Mouse (Mus musculus): ENCODE data around the gene Sorbs2.

The Sorbs2 gene

DNA sequence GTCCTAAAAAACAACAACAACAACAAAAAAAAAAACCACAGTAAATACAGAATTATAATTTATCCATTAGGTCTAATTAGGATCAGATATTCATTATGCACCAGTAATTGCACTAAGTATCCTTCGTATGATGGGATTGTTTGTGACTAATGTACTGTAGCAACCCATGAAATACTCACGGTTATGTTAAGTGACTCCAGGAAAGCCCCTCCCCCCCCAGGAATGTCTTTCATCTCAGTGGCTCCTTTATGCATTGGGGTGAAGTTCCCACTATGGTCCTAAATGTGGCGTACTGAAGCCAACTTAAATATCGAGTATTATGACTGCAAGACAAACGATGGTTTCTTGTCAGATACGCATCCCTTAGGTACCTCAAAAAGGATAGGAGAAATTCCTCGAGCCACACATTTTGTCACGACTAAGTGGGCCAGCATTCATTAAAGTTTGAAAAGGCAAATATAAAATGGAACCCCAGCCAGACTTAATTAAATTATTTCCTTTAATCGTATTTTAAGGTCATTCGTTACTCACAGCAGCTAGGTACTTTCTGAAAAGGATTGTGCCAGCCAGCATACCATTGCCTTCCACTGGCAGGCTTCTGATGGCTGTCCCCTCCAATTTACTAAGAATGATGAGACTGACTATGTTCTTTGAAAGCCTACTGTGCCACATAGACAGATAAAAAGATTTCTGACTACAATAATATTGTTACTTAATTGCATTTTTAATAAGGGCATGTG lies 169.7 kb downstream of the Sorbs2 start:
- no peak for DNase-seq (ENCODE audit: low read depth in 1 of 2, low spot score in 2 of 2)

DNA sequence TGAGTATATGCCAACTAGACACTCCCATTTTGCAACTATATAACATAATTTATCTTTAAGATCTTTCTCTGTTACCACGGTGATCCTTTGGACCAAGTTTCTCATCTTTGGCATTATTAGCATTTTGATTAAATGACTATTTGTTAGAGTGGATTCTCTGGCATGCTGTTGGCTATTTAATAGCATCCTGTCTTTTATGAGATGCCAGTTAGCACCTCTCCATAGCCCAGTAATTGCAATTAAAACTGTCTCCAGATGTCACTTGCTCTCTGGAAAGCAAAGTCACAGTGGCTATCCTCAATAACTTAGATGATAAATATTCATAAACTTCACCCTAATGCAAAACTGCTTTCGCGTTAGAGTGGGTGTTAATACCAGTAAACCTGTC lies 170.3 kb downstream of the Sorbs2 start:
- no peak for DNase-seq (ENCODE audit: low read depth in 1 of 2, low spot score in 2 of 2)

DNA sequence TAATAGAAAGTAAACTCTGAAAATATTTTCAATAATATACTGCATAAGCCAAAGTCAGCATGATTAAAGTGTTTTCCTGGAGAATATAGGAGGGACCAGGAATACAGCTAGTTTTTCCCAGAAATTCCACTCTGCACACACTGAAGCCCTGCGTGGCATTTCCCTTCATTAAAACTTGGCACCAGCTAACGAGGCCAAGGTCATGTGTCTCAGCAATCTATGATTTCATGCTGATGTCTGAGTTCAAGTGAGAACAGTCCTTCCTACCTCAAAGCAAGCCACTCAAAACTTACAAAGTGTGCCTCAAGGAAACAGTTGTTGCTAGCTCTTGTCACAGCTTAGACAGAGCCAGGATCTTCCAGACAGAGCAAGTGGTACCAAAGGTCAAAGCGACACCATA lies 173.6 kb downstream of the Sorbs2 start:
- no peak for DNase-seq (ENCODE audit: low read depth in 1 of 2, low spot score in 2 of 2)

DNA sequence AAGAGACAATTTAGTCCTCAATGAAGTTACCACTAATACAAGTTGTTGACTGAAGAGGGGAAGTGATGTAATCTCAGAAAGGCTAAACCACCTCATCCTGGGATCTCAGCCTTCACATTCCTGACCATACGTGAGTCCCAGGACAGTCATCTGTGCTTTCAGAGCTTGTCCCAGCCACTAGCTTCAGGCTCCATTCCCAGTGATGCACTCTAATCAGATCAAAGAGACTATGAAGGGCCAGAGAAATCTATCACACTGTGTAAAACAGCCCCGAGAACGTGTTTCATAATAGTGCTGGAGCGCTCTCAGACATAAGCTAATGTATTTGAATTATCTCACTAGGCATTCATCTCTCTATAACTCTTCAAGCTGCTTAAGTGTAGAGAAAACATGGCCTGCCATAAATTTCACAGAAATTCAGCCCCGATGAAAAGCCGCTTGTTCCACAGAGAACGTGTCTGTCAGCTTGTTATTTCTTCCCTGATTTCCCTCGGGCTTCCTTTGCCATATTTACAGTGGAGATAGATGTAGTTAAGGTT lies 175.3 kb downstream of the Sorbs2 start:
- DNase-seq (ENCODE audit: low read depth in 1 of 2, low spot score in 2 of 2): no peak

DNA sequence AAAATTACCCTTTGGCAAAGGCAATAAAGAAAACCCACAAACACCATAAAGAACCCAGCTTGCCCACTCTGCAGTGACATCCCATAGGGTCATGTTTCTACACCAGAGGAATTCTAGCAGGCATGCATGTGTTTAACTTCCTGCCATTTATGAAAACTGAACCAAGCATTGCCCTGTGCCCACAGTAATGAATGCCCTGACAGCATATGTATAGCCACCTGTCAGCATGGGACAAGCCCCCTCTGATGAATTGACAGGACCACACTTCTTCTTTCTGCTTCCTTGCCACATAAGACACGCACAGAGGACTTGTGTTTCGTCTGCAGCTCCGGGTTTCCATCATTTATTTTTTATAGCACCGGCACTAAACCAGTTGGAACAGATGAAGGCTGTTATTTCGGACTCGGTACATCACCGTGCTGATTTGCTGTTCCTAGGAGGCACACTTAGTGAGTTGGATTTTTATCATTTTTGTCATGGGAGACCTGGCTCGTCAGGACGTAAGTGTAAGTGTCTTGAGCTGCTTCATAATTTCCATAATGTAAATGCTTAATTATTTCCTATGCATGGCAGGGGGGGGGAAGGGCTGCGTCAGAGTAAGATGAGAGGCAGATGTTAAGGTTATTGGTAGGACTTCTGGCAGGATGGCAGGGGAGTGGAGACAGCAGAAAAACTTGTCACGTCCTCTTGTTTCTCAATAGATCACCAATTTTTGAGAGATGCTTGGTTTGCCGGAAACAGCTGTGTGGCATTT lies 180.5 kb downstream of the Sorbs2 start:
- no peak for DNase-seq (ENCODE audit: low read depth in 1 of 2, low spot score in 2 of 2)

DNA sequence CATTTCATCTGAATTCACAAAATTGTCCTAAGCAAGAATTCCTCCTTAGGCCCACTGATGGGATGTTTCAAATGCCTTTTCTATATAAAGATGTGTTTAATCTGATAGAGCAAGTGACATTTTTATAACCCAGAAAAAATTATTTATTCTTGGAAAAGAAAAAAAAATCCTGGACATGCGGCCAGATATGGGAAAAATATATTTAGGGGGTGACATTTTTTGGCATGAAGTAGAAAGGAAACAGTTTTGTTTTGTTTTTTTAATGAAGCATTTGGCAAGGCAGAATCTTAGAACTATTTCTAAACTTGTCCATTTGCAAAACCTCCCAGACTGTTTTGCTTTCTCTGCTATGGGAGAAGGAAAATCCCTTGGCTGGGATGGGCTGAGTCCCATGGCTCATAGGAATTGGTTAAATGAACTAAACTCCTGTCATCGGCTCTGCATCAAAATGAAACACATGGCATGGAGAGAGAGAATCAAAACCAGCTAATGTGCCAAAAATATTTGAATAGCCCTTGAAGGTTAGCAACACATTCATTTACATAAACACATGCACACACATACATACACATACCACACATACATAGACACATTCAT lies 182.1 kb downstream of the Sorbs2 start:
- DNase-seq (ENCODE audit: low read depth in 1 of 2, low spot score in 2 of 2): no peak

DNA sequence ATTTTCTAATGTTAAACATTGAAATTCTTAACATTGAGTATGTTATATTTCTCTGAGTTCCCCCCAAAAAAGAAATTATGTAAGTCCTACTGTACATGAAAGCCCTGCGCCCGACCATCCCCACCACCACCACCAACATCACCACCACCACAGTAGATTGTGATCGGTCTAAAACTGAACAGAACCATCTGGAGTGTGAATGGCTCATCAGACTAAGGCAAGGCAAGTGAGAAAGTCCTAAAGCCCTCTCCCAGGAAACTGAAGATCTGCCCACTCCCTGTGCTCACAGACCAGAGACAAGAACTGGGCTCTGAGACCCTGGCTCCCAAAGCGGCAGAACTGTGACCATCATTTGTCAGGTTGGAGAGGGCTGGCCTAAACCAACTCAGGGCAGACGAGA lies 192.5 kb downstream of the Sorbs2 start:
- DNase-seq (ENCODE audit: low read depth in 1 of 2, low spot score in 2 of 2): no peak

DNA sequence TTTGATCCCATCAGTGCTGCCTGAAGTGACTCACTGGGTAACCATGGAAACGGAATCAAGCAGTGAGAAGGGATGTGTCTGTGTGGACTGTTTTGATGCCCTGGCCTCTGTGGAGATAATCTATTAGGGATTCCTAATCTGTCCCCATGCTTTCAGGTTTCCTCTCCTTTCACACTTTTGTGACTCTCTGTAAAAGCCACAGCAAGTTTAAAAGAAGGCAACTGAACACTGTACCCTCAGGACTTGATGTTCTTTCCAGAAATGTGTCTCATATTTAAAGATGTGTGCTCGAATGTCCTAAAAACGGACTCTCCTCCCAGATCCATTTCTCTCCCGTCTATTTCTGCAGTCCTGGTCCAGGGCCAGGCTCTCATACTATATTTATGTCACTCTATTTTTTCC lies 196.1 kb downstream of the Sorbs2 start:
- no peak for DNase-seq (ENCODE audit: low read depth in 1 of 2, low spot score in 2 of 2)

DNA sequence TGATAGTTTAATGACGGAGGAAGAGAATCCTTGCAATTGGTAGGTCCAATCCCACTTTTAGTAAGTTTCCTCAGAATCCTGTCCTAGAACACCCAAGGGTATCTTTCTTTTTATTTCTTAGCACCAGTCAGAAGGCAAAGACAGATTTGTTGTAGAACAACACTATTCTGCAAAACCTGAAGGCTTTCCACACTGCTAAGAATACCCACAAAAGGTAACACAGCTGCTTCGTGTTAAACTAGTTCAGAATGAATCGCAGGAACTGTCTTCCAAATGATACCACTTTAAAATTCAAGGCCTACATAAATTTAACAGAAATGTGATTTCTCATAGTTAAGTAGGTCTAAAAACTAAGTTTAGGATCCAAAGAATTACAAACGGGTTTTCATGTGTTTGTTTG lies 201.5 kb downstream of the Sorbs2 start:
- no peak for DNase-seq (ENCODE audit: low read depth in 1 of 2, low spot score in 2 of 2)

DNA sequence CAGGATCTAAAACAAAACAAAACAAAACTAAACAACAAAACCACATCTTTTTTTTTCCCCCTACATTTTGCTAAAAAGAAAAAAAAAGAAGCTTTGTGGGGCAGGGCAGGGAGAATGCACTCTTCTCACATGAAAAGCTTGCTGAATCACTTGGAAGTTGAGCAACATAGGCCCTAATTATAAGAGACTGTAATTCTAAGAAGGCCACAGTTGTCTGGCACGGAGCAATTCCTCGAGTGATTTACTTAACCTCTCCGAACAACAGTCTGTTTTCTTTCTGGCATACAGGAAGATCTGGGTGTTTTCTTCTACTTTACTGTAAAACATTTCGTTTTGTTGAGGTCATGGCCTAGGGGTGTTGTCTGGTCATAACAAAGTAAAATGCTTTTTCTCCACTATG lies 202.1 kb downstream of the Sorbs2 start:
- no peak for DNase-seq (ENCODE audit: low read depth in 1 of 2, low spot score in 2 of 2)

DNA sequence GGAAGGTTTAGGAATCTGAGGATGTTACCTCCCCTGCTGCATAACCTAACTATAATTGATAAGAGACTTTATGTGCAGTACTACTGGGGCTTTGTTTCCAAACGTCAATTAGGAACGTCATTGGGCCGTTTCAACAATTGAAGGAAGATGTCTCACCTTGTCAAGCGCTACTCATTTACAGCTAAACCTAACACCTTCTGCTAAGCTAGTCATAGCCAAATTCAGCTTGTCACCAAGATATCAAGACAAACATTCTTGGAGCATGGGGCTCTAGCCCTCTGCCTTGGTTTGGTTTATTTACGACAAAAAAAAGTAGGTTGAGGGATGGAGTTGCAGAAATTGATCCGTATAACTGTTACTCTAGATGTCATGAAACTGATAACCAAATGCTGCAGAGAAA lies 205.0 kb downstream of the Sorbs2 start:
- DNase-seq (ENCODE audit: low read depth in 1 of 2, low spot score in 2 of 2): no peak

DNA sequence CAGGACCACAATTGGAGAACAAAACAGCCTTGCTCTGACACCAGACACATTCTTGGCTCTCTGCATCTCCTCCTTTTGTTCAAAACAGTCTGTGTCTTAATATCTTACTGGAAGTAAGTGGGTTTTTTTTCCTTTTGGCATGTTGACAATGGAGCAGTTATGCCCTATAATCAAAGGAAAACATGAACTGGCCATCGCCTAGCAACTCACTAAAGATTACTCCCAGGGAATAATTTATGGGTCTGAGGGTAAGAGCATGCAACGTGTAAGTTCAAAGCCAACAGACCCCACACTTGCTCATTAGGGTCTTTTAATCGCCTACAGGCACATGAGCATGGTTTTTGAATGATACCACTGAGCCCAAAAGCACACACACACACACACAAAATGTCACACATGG lies 207.2 kb downstream of the Sorbs2 start:
- DNase-seq (ENCODE audit: low read depth in 1 of 2, low spot score in 2 of 2): no peak

DNA sequence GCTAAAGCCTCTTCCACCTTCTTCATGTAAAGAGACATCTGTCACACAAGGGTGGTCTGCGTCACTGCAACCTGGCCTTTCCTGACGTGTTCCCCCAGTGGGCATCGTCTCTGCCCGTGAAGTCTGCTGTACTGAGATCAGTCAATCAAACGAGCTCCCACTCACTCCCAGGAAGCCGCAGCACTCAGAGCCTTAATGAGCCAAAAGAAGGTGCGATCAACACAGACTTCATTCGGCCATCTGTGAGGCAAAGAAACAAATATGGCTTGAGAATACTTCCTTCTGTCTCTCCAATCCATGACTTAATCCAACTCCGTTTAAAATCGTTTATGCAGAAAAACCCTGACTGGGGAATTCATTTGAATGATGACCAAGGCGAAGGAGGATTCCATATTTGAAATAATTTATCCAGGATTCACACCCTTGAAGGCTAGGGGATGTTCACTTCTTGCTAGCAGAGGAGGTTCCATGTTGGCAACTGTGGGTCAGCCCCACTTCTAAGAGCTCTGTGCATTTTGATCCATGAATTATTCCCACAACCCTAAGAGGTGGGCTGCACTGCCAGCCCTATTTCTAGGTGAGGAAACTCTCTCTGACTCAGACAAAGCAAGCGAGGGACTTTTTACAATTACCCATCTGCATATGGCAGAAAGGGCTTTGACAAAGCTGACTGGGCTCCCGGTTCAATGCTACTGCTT lies 207.9 kb downstream of the Sorbs2 start:
- no peak for DNase-seq (ENCODE audit: low read depth in 1 of 2, low spot score in 2 of 2)

DNA sequence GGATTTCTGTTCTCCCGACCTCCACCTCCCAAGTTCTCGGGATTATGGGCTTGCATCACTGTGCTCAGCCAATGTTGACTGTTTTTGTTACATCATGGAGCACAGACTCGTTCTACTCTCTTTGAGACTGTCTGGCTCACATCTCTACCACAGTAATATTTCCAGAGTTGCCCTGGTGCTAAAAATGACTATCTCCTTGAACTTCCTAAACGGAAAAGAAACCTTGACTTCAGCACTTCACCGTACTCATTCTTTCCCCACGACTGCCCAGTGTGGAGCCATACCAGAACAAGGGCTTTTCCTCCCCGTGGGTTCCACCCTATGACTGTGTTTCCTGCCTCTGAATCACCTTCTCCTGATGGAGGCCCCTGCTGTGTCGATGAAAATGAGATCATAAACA lies 212.2 kb downstream of the Sorbs2 start:
- DNase-seq (ENCODE audit: low read depth in 1 of 2, low spot score in 2 of 2): no peak

DNA sequence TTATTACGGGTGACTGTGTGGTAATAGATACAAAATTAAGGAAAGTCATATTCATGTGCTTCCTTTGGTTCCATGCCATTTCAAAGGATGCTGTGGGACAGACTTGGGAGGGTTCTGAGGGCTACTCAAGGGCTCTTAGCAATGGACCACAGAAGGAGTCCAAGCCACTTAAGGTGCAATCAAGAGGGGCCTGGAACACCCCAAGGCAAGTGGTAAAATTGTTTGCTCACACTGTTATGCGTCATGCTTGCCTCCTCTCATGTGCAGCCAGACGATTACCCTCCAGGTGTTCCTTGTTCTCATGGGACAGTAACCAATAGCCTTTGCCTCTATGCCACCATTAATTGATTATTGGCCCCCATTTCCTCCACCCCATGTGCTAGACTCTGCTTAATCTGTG lies 216.6 kb downstream of the Sorbs2 start:
- DNase-seq (ENCODE audit: low read depth in 1 of 2, low spot score in 2 of 2): no peak

DNA sequence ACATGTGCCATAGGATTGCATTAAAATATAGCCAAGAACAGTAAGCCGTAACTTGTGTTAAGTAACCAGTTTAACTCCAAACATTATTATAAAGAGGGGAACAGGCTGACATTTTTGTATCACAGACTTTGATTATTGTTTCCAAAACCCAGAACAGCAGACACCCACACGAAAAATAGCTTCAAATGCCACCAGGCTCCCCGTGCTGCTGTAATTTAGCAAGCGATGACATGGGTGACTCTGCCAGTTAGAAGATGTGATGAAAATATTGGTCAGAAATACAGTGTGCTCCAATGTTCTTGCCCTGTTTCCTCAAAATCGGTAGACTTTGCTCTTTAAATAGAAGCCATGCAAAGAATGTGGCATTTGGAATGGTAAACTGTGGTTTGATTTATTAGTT lies 217.7 kb downstream of the Sorbs2 start:
- no peak for DNase-seq (ENCODE audit: low read depth in 1 of 2, low spot score in 2 of 2)

DNA sequence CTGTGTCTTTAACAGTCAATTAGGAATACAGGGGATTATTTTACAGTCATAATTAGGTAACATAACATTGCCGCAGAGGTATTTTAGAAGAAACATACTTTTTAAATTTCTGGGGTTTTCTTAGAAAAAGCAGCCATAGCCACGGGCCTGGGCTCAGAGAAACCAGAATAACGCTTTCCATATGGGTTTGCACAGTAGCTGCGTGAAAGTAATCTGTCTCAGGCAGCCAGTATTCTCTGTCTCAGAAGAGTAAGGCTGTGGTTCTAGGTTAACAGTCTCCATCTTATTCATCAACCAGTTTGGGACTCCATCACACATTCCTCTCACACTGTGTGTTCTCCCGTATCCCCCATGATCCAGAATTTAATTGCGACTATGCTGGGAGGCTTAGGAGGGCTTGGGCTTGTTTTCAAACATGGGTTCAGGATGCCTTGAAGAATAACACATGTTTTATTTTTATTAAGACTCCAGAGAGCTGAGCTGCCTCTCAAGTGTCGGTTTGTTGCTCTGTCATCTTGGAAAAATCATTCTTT lies 222.3 kb downstream of the Sorbs2 start:
- DNase-seq (ENCODE audit: low read depth in 1 of 2, low spot score in 2 of 2): no peak

DNA sequence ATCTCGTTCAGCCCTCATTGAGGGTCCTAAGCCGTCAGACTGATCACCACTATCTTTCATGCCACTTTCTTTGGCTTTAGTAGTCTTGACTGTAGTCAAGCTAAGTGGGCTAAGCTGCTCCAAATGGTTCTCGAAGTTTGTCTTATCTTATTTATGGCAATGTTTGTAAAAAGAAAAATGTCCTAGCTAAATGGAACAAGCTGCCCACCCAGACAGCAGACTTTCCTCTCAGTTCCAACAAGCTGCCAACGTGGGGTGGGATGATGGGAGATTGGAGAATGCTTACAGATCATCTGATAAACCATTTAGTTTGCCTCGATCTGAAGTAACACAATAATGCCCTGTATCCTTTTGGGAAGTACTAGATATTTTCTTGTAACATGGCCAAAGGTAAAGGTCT lies 223.2 kb downstream of the Sorbs2 start:
- no peak for DNase-seq (ENCODE audit: low read depth in 1 of 2, low spot score in 2 of 2)

DNA sequence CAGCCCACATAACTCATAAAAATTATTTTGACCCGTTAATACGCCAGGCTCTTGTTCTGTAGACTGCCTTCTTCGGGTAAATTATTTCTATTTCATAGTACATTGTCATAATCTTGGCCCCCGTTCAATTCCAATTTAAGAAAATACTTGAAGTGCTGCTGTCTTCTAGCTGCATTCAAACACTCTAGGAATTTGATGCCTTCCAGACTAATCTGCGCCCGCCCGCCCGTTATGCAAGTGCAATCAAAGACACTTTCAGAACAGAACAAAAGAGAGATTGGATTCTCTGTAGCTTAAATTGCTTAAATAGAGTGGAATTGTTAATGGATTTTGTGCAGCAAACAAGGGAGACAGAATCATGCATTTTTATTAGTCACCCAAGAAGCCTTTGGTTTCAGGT lies 226.5 kb downstream of the Sorbs2 start:
- no peak for DNase-seq (ENCODE audit: low read depth in 1 of 2, low spot score in 2 of 2)

DNA sequence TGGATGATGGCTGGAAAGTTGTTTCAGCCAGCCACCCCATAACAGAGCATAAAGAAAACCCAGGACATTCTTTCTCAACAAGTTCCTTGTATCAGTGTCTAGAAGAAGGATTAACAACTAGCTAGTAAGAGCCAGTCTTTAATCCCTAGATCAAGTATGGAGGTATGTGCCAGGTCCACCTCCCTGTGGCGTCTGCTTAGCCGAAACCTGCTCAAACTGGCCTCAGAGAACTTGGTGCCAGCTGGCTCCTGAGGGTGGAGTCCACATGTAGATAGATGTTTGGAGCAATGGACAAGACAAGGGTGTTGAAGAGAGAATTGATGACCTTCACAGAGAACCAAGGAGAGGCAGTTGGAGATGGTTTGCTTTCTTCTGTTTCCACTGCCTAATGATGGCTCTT lies 229.7 kb downstream of the Sorbs2 start:
- no peak for DNase-seq (ENCODE audit: low read depth in 1 of 2, low spot score in 2 of 2)

DNA sequence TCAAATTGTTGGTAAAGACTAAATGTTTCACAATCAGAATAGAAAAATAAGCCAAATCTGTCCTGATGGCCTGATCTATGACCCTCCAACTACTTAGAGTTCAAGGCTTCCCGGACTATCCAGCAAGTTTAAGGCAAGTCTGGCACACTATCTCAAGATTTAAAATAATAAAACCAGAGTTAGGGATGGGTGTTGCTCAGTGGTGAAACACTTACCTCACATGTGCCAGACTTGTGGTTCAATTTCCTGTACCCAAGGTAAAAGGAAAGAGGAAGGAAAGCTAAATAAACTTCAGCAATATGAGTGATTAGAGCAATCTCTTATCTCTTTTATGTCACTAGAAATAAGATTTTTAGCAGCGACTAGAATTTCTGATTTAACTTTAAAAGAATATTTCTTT lies 235.7 kb downstream of the Sorbs2 start:
- no peak for DNase-seq (ENCODE audit: low read depth in 1 of 2, low spot score in 2 of 2)
